Mouse (Mus musculus): ENCODE measurements around the gene Ceacam9. TPM values are rescaled to one million over a fixed set of nuclear protein-coding genes. Genes with fewer than 3 reads are reported as not detected.
"Not testable (repeated sequence)": the region's sequence is repeated elsewhere in the genome, so short reads cannot be mapped to it uniquely, and the experiment has no call there.

Ceacam9 gene
- not detected in 2 replicates for total RNA-seq (2014; rRNA removed)
- polyA plus RNA-seq (2015; fragmentation: Nextera tagmentation; extraction: Ambion mirVana): 0.13 and 0.18 TPM in 2 replicates

DNA sequence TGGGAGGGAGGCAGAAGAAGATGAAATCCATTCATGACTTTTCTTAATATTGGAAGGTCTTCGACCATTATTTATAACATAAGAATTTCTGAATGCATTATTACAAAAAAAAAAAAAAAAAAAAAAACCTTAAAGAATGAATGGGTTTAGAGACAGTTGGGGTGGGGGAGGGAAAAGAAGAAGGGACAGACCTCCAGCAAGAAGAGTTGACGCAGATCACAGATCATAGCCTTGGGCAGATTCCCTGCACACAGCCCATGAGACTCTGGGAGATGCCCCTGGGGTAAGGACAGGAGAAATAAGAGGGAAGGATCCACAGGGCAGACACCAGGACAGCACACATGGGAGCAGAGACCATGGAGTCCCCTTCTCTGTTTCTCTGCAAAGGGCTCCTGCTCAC, at the start of gene Ceacam9:
TSS of gene Ceacam9 (plus strand) at position 301 of the 400 bp plus-strand sequence.
- no peak for TF ChIP-seq CTCF (IDR thresholded peaks at IDR 0.05; ENCODE audit: low read depth)
- no peak within 1 kb of the TSS for H3K4me2 ChIP-seq (ENCODE audit: low read depth)
- no peaks in the 10 kb centered on the region for H3K36me3 ChIP-seq (ENCODE audit: insufficient read depth)
- H3K27me3 ChIP-seq (ENCODE audit: insufficient read depth, low read length): no peaks in the 10 kb centered on the region
- no peak for DNase-seq
- no peak within 1 kb of the TSS for H3K9ac ChIP-seq
- no peak for ATAC-seq
- no peaks in the 10 kb centered on the region for H3K4me1 ChIP-seq (ENCODE audit: insufficient read depth)
- WGBS: 87% methylated on average over 2 of the region's 2 CpGs
- no peaks in the 10 kb centered on the region for H3K9me3 ChIP-seq (ENCODE audit: low read length)
- no peak within 1 kb of the TSS for H3K4me3 ChIP-seq (ENCODE audit: low read depth, low read length)
- no peak within 1 kb of the TSS for H3K27ac ChIP-seq (ENCODE audit: low read depth, low read length)

DNA sequence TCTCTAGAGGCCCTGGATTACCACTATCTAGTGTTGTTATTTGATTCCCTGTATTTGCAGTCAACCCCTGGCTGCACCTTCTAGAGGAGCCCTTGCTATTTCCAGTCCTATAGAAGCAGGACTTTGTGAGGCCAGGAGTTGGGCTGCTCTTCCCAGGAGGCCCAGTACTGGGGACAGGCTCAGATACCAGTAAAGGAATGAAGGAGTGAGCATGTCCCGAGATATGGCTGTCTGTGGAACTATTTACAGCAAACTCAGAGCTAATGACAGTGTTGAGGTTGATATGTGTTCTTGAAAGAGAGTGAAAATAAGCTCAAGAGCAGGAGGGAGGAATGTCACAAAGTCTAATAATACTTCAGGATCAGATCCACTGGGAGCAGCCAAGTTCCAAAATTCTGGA, 47.9 kb upstream of the Ceacam9 start:
- 76% methylated on average over 1 of the region's 1 CpGs for WGBS
- ATAC-seq: no peak
- no peak for DNase-seq
- TF ChIP-seq CTCF (IDR thresholded peaks at IDR 0.05; ENCODE audit: low read depth): no peak
- H3K4me3 ChIP-seq (ENCODE audit: low read depth, low read length): no peak overlapping the region
- H3K27ac ChIP-seq (ENCODE audit: low read depth, low read length): no peak overlapping the region
- H3K9me3 ChIP-seq (ENCODE audit: low read length): no peaks in the 10 kb centered on the region
- no peak overlapping the region for H3K9ac ChIP-seq
- H3K4me1 ChIP-seq (ENCODE audit: insufficient read depth): no peaks in the 10 kb centered on the region
- no peaks in the 10 kb centered on the region for H3K36me3 ChIP-seq (ENCODE audit: insufficient read depth)
- H3K4me2 ChIP-seq (ENCODE audit: low read depth): no peak overlapping the region
- no peaks in the 10 kb centered on the region for H3K27me3 ChIP-seq (ENCODE audit: insufficient read depth, low read length)

DNA sequence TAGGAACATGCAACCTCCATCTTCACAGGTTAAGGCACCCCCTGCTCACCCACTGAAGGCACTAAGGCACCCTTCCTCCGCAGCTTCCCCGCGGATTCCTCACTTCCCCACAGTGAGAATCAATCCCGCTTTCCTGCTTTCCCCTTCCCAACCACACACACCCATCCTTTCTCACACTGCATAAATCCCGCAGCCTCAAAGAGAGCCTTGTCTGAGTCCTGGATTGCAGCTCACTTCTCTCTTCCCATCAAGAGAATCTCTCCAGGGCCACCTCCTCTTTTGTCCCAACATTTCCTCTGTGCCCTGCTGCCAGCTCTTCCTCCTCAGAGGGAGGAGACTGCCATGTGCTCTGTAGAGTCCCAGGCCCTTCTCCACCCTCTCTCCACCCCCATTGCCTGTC, 47.0 kb upstream of the Ceacam9 start:
- not testable (repeated sequence) for H3K27me3 ChIP-seq (ENCODE audit: insufficient read depth, low read length); DNase-seq; H3K4me3 ChIP-seq (ENCODE audit: low read depth, low read length); H3K9me3 ChIP-seq (ENCODE audit: low read length); H3K4me1 ChIP-seq (ENCODE audit: insufficient read depth); H3K36me3 ChIP-seq (ENCODE audit: insufficient read depth); H3K4me2 ChIP-seq (ENCODE audit: low read depth); H3K9ac ChIP-seq; H3K27ac ChIP-seq (ENCODE audit: low read depth, low read length)
- 60% methylated on average over 5 of the region's 5 CpGs for WGBS
- ATAC-seq: peak; percentile 42; the same call in 1 of the 2 replicates

DNA sequence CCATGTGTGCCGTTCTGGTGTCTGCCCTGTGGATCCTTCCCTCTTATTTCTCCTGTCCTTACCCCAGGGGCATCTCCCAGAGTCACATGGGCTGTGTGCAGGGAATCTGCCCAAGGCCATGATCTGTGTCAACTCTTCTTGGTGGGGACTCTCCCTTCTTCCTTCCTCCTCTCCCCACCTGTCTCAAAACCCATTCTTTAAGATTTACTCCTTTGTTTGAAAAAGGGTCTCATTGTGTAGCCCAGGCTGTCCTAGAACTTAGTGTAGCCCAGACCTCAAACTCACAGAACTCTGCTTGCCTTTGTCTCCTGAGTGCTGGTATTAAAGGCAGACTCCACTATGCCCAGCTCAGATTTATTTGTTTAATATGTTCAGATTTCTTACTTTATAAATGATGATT, 46.1 kb upstream of the Ceacam9 start, which contains the start of gene Ceacam15:
TSS of gene Ceacam15 (minus strand) at position 101 of the 400 bp plus-strand sequence.
- Histone ChIP-seq H3K9ac (no peak within 1 kb of the TSS), H3K27me3 (ENCODE audit: insufficient read depth, low read length) (no peaks in the 10 kb centered on the region), H3K27ac (ENCODE audit: low read depth, low read length) (no peak within 1 kb of the TSS), H3K4me3 (ENCODE audit: low read depth, low read length) (no peak within 1 kb of the TSS), H3K9me3 (ENCODE audit: low read length) (no peaks in the 10 kb centered on the region), H3K4me2 (ENCODE audit: low read depth) (no peak within 1 kb of the TSS), H3K4me1 (ENCODE audit: insufficient read depth) (no peaks in the 10 kb centered on the region), H3K36me3 (ENCODE audit: insufficient read depth) (no peaks in the 10 kb centered on the region)
- WGBS: 44% methylated on average over 1 of the region's 1 CpGs
- ATAC-seq: no peak
- DNase-seq: no peak
- no peak for TF ChIP-seq CTCF (IDR thresholded peaks at IDR 0.05; ENCODE audit: low read depth)

DNA sequence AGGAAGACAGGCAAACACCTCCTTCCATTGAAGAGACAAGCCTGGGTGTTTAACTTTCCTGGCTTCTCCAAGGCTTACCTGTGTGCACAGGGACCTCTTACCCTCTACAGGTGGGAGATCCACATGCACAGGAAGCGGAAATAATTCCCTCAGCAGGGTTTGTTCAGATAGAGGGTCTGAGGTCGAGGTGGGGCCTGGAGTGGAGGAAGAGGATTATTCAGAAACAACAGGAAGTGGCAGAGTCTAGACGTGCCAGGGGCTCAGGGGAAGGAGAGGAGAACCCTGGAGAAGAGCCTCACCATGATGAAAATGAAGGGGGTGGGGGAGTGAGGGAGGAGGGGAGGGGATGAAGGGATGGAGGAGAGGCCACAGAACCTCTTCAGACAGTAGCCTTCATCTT, 41.5 kb upstream of the Ceacam9 start:
- DNase-seq; H3K4me2 ChIP-seq (ENCODE audit: low read depth); H3K27ac ChIP-seq (ENCODE audit: low read depth, low read length); H3K9me3 ChIP-seq (ENCODE audit: low read length); H3K9ac ChIP-seq; H3K36me3 ChIP-seq (ENCODE audit: insufficient read depth); H3K4me1 ChIP-seq (ENCODE audit: insufficient read depth); H3K27me3 ChIP-seq (ENCODE audit: insufficient read depth, low read length); H3K4me3 ChIP-seq (ENCODE audit: low read depth, low read length); ATAC-seq: not testable (repeated sequence)
- 50% methylated on average over 2 of the region's 3 CpGs for WGBS

DNA sequence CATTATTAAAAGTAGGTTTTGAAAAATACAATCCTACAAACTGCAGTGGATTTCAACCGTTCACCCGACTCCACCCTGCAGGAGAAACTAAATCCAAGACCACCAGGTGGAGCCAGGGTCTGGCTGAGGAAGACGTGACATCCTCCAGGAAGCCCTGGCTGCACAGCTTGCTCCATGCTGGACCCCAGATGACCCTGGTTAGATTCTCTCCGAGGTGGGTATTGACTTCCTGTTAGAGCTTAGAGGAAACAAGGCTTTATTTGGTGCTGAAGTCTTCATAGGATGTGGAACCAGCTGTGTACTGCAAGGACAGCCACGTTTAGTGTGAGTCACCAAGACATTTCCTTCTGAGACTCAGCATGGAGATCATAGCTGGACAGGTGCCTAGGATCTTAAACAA, 32.5 kb upstream of the Ceacam9 start:
- WGBS: 84% methylated on average over 5 of the region's 5 CpGs
- DNase-seq: no peak
- Histone ChIP-seq H3K27ac (ENCODE audit: low read depth, low read length) (no peak overlapping the region), H3K9me3 (ENCODE audit: low read length) (0 out of 2 replicates have a peak, but pooled peaks cover 8% of the 10 kb centered on the region), H3K9ac (no peak overlapping the region), H3K4me2 (ENCODE audit: low read depth) (no peak overlapping the region), H3K4me3 (ENCODE audit: low read depth, low read length) (no peak overlapping the region), H3K36me3 (ENCODE audit: insufficient read depth) (no peaks in the 10 kb centered on the region), H3K27me3 (ENCODE audit: insufficient read depth, low read length) (no peaks in the 10 kb centered on the region), H3K4me1 (ENCODE audit: insufficient read depth) (no peaks in the 10 kb centered on the region)
- no peak for TF ChIP-seq CTCF (IDR thresholded peaks at IDR 0.05; ENCODE audit: low read depth)
- ATAC-seq: no peak

DNA sequence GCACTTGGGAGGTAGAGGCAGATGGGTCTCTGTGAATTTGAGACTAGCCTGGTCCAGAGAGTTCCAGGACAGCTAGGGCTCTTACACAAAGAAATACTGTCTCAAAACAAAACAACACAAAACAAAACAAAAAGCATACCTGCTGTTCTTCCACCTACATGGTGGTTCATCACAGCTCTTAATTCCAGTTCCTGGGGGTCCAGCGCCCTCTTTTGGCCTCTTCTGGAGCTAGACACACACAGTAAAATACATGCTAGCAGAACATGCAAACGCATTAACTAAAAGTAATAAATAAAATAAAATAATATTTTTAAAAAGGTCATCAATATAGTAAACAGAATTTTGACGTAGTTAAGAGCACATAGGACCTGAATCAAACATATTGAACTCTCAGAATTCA, 26.7 kb upstream of the Ceacam9 start:
- Histone ChIP-seq H3K4me2 (ENCODE audit: low read depth) (no peak overlapping the region), H3K4me1 (ENCODE audit: insufficient read depth) (no peaks in the 10 kb centered on the region), H3K27me3 (ENCODE audit: insufficient read depth, low read length) (no peaks in the 10 kb centered on the region), H3K9ac (no peak overlapping the region), H3K4me3 (ENCODE audit: low read depth, low read length) (no peak overlapping the region), H3K36me3 (ENCODE audit: insufficient read depth) (no peaks in the 10 kb centered on the region), H3K9me3 (ENCODE audit: low read length) (no peaks in the 10 kb centered on the region), H3K27ac (ENCODE audit: low read depth, low read length) (no peak overlapping the region)
- peak; percentile 51 for TF ChIP-seq CTCF (IDR thresholded peaks at IDR 0.05; ENCODE audit: low read depth)
- WGBS: 38% methylated on average over 3 of the region's 3 CpGs
- DNase-seq (peak; percentile 9), ATAC-seq (no peak)

DNA sequence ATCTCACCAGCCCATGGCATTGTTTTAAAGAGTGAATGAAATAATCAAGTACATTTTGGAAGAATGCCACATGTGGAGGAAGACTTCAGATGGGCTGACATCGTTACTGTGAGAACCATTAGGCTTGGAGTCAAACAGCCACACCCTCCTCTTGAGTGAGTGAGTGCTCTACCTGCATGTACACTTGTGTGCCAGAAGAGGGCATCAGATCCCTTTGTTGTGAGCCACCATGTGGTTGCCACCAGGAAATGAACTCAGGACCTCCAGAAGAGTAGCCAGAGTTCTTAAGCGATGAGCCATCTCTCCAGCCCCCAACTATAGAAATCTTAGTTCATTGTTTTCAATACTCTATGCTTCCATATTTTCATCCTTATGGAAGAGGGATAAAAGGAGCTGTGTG, 22.7 kb upstream of the Ceacam9 start:
- Histone ChIP-seq H3K4me1 (ENCODE audit: insufficient read depth) (no peaks in the 10 kb centered on the region), H3K9me3 (ENCODE audit: low read length) (no peaks in the 10 kb centered on the region), H3K9ac (no peak overlapping the region), H3K36me3 (ENCODE audit: insufficient read depth) (no peaks in the 10 kb centered on the region), H3K27me3 (ENCODE audit: insufficient read depth, low read length) (no peaks in the 10 kb centered on the region), H3K4me3 (ENCODE audit: low read depth, low read length) (no peak overlapping the region), H3K27ac (ENCODE audit: low read depth, low read length) (no peak overlapping the region), H3K4me2 (ENCODE audit: low read depth) (no peak overlapping the region)
- TF ChIP-seq CTCF (IDR thresholded peaks at IDR 0.05; ENCODE audit: low read depth): peak; percentile 43
- DNase-seq: no peak
- no peak for ATAC-seq
- WGBS: 50% methylated on average over 2 of the region's 2 CpGs

Data from forebrain, postnatal 0 days (tissue).